Mouse (Mus musculus): ENCODE data around the gene Pgap1.

The Pgap1 gene

GRCm38 (mm10) chr1:54557301-54558229, at the start of gene Pgap1:
Pgap1 (minus strand) TSS chr1:54557684.
- DNase-seq (ENCODE audit: low read depth, low spot score) = peak; percentile 96

- DNase-seq (ENCODE audit: low read depth, low spot score) = no peak
These were observed 49.5 kb upstream of the Pgap1 start for GRCm38 (mm10) chr1:54606936-54607335.

- no peak for DNase-seq (ENCODE audit: low read depth, low spot score)
These were observed 44.2 kb upstream of the Pgap1 start for GRCm38 (mm10) chr1:54601692-54602091.

- DNase-seq (ENCODE audit: low read depth, low spot score) = peak; percentile 10
These were observed 42.8 kb upstream of the Pgap1 start for GRCm38 (mm10) chr1:54600275-54600674.

GRCm38 (mm10) chr1:54597594-54598217, 40.2 kb upstream of the Pgap1 start:
- no peak for DNase-seq (ENCODE audit: low read depth, low spot score)

GRCm38 (mm10) chr1:54596151-54596550, 38.7 kb upstream of the Pgap1 start:
- no peak for DNase-seq (ENCODE audit: low read depth, low spot score)

- DNase-seq (ENCODE audit: low read depth, low spot score) = no peak
These were observed 29.6 kb upstream of the Pgap1 start for GRCm38 (mm10) chr1:54587076-54587475.

- peak; percentile 31 for DNase-seq (ENCODE audit: low read depth, low spot score)
These were observed 28.6 kb upstream of the Pgap1 start for GRCm38 (mm10) chr1:54585971-54586555.

- peak; percentile 87 for DNase-seq (ENCODE audit: low read depth, low spot score)
These were observed 27.9 kb upstream of the Pgap1 start for GRCm38 (mm10) chr1:54585278-54585846.

- no peak for DNase-seq (ENCODE audit: low read depth, low spot score)
These were observed 27.2 kb upstream of the Pgap1 start for GRCm38 (mm10) chr1:54584588-54585277.

GRCm38 (mm10) chr1:54578358-54579184, 21.1 kb upstream of the Pgap1 start:
- DNase-seq (ENCODE audit: low read depth, low spot score) = peak; percentile 64

- DNase-seq (ENCODE audit: low read depth, low spot score) = no peak
These were observed 11.6 kb upstream of the Pgap1 start for GRCm38 (mm10) chr1:54569102-54569501.

GRCm38 (mm10) chr1:54563923-54564322, 6.4 kb upstream of the Pgap1 start:
- DNase-seq (ENCODE audit: low read depth, low spot score) = no peak

GRCm38 (mm10) chr1:54556586-54557221, 780 bp downstream of the Pgap1 start:
- peak; percentile 32 for DNase-seq (ENCODE audit: low read depth, low spot score)

- peak; percentile 51 for DNase-seq (ENCODE audit: low read depth, low spot score)
These were observed 1.9 kb downstream of the Pgap1 start for GRCm38 (mm10) chr1:54555364-54556140.

- no peak for DNase-seq (ENCODE audit: low read depth, low spot score)
These were observed 4.9 kb downstream of the Pgap1 start for GRCm38 (mm10) chr1:54552621-54553020.

GRCm38 (mm10) chr1:54545200-54545599, 12.3 kb downstream of the Pgap1 start:
- DNase-seq (ENCODE audit: low read depth, low spot score) = no peak

- DNase-seq (ENCODE audit: low read depth, low spot score) = no peak
These were observed 14.6 kb downstream of the Pgap1 start for GRCm38 (mm10) chr1:54542920-54543319.

GRCm38 (mm10) chr1:54531170-54531569, 26.3 kb downstream of the Pgap1 start:
- DNase-seq (ENCODE audit: low read depth, low spot score) = peak; percentile 4
